Mouse (Mus musculus): Measurements from ENCODE around the gene Adprhl2.

Gene Adprhl2

GRCm38 (mm10) chr4:126291196-126291595 lies 30.3 kb downstream of the Adprhl2 start:
- CTCF ChIA-PET, result interaction anchor here (0.6 to 2.2 kb wide), 10 partner anchors 12 to 1139 kb away, joined by 3 to 11 read pairs (median 3); partner anchors contain the start of genes Adprhl2 (in 1 of the 4) and Trappc3 (in 1 of the 4)
- POLR2A ChIA-PET, result interaction anchor here in 2 of 4 experiments (0.7 to 1.7 kb wide), 3 partner anchors 10 to 57 kb away, joined by 3 to 6 read pairs (median 3); no protein-coding TSS in a partner anchor

GRCm38 (mm10) chr4:126290314-126290713 lies 31.2 kb downstream of the Adprhl2 start:
- CTCF ChIA-PET, result interaction anchor here in 3 of 4 experiments (0.6 to 2.3 kb wide), 5 partner anchors 12 to 446 kb away, joined by 3 to 11 read pairs (median 4); no protein-coding TSS in a partner anchor
- POLR2A ChIA-PET, result interaction anchor here in 2 of 4 experiments (1.7 to 1.9 kb wide), 2 partner anchors 12 to 13 kb away, joined by 6 to 7 read pairs; no protein-coding TSS in a partner anchor

- ChIA-PET CTCF (interaction anchor here in 2 of 4 experiments (0.6 to 2.3 kb wide), 2 partner anchors 10 to 21 kb away, joined by 4 to 5 read pairs; no protein-coding TSS in a partner anchor), POLR2A (interaction anchor here in 2 of 4 experiments (1.8 to 2.7 kb wide), 3 partner anchors 9 to 10 kb away, joined by 7 to 14 read pairs (median 10); no protein-coding TSS in a partner anchor)
Measured at GRCm38 (mm10) chr4:126288085-126288666, 33.3 kb downstream of the Adprhl2 start.

- CTCF ChIA-PET, result interaction anchor here (0.6 to 2.0 kb wide), 8 partner anchors 8 to 34 kb away, joined by 3 to 19 read pairs (median 6); no protein-coding TSS in a partner anchor
- POLR2A ChIA-PET, result interaction anchor here in 2 of 4 experiments (1.0 to 2.7 kb wide), 7 partner anchors 8 to 445 kb away, joined by 3 to 14 read pairs (median 7); no protein-coding TSS in a partner anchor
Measured at GRCm38 (mm10) chr4:126287302-126287995, 34.1 kb downstream of the Adprhl2 start.

- CTCF ChIA-PET, result interaction anchor here (0.7 to 2.0 kb wide), 10 partner anchors 8 to 36 kb away, joined by 3 to 19 read pairs (median 5); partner anchors contain the start of genes Adprhl2 (in 1 of the 4) and Trappc3 (in 1 of the 4)
Measured at GRCm38 (mm10) chr4:126286492-126286891, 35.0 kb downstream of the Adprhl2 start, which contains the start of gene Col8a2. TSS of gene Col8a2 (plus strand) at chr4:126286793.

GRCm38 (mm10) chr4:126283582-126283981 lies 37.9 kb downstream of the Adprhl2 start:
- ChIA-PET POLR2A (interaction anchor here in 2 of 4 experiments (0.8 to 1.8 kb wide), 4 partner anchors 19 to 257 kb away, joined by 3 to 4 read pairs (median 3); partner anchors contain the start of gene Trappc3 (in 1 of the 2)), CTCF (interaction anchor here in 3 of 4 experiments (0.8 to 1.4 kb wide), 4 partner anchors 11 to 38 kb away, joined by 3 to 4 read pairs (median 3); partner anchors contain the start of genes Trappc3 (in 2 of the 3) and Adprhl2 (in 1 of the 3))

More at GRCm38 (mm10) chr4:126286492-126286891, 35.0 kb downstream of the Adprhl2 start, which contains the start of gene Col8a2:
- POLR2A ChIA-PET, result interaction anchor here in 3 of 4 experiments (0.8 to 2.7 kb wide), 15 partner anchors 8 to 446 kb away, joined by 3 to 14 read pairs (median 3); partner anchors contain the start of gene Map7d1 (in 1 of the 3)

GRCm38 (mm10) chr4:126281706-126282105 lies 39.8 kb downstream of the Adprhl2 start:
- ChIA-PET CTCF (interaction anchor here in 2 of 4 experiments (0.6 to 0.8 kb wide), 2 partner anchors 34 to 562 kb away, joined by 4 to 7 read pairs; no protein-coding TSS in a partner anchor), POLR2A (interaction anchor here in 3 of 4 experiments (0.6 to 0.8 kb wide), 5 partner anchors 9 to 211 kb away, joined by 3 to 4 read pairs (median 3); no protein-coding TSS in a partner anchor)

GRCm38 (mm10) chr4:126278961-126279360 lies 42.5 kb downstream of the Adprhl2 start:
- ChIA-PET POLR2A (interaction anchor here in 3 of 4 experiments (0.6 to 3.5 kb wide), 40 partner anchors 8 to 713 kb away, joined by 3 to 19 read pairs (median 5); partner anchors contain the start of genes Col8a2 (in 2 of the 3), Map7d1 (in 2 of the 3), Thrap3 (in 2 of the 3) and Trappc3 (in 2 of the 3)), CTCF (interaction anchor here (0.6 to 4.2 kb wide), 29 partner anchors 8 to 357 kb away, joined by 3 to 27 read pairs (median 6); partner anchors contain the start of genes Adprhl2 (in 3 of the 4), Col8a2 (in 2 of the 4) and Trappc3 (in 2 of the 4))

- ChIA-PET POLR2A (interaction anchor here in 3 of 4 experiments (0.7 to 3.5 kb wide), 49 partner anchors 8 to 399 kb away, joined by 3 to 19 read pairs (median 5); partner anchors contain the start of genes Col8a2 (in 2 of the 3), Map7d1 (in 2 of the 3), Thrap3 (in 2 of the 3) and Trappc3 (in 2 of the 3)), CTCF (interaction anchor here (0.6 to 4.2 kb wide), 39 partner anchors 8 to 356 kb away, joined by 3 to 27 read pairs (median 6); partner anchors contain the start of genes Col8a2 (in 4 of the 4), Adprhl2 (in 3 of the 4) and Trappc3 (in 2 of the 4))
Measured at GRCm38 (mm10) chr4:126278565-126278915, 43.0 kb downstream of the Adprhl2 start.

- CTCF ChIA-PET, result interaction anchor here (0.6 to 4.2 kb wide), 43 partner anchors 8 to 316 kb away, joined by 3 to 27 read pairs (median 5); partner anchors contain the start of genes Col8a2 (in 4 of the 4), Adprhl2 (in 3 of the 4), Trappc3 (in 3 of the 4) and Stk40 (in 1 of the 4)
- POLR2A ChIA-PET, result interaction anchor here in 3 of 4 experiments (0.7 to 3.5 kb wide), 56 partner anchors 9 to 279 kb away, joined by 3 to 19 read pairs (median 4); partner anchors contain the start of genes Col8a2 (in 2 of the 3), Map7d1 (in 2 of the 3), Thrap3 (in 2 of the 3) and Trappc3 (in 2 of the 3)
Measured at GRCm38 (mm10) chr4:126277906-126278564, 43.5 kb downstream of the Adprhl2 start.

GRCm38 (mm10) chr4:126275681-126276131 lies 45.8 kb downstream of the Adprhl2 start:
- ChIA-PET CTCF (interaction anchor here in 3 of 4 experiments (0.6 to 4.2 kb wide), 9 partner anchors 9 to 251 kb away, joined by 3 to 27 read pairs (median 4); partner anchors contain the start of genes Adprhl2 (in 1 of the 3) and Trappc3 (in 1 of the 3)), POLR2A (interaction anchor here in 2 of 4 experiments (0.5 to 1.5 kb wide), 5 partner anchors 14 to 464 kb away, joined by 3 to 6 read pairs (median 3); partner anchors contain the start of gene Trappc3 (in 1 of the 2))

- CTCF ChIA-PET, result interaction anchor here in 2 of 4 experiments (1.0 to 1.2 kb wide), 4 partner anchors 9 to 47 kb away, joined by 3 to 4 read pairs (median 3); partner anchors contain the start of gene Adprhl2 (in 1 of the 2)
- POLR2A ChIA-PET, result interaction anchor here in 1 of 4 experiments (1.1 to 1.5 kb wide), 2 partner anchors 14 to 39 kb away, joined by 3 to 4 read pairs; no protein-coding TSS in a partner anchor
Measured at GRCm38 (mm10) chr4:126275081-126275480, 46.4 kb downstream of the Adprhl2 start.

GRCm38 (mm10) chr4:126273753-126274152 lies 47.8 kb downstream of the Adprhl2 start:
- ChIA-PET CTCF (interaction anchor here (1.0 to 2.7 kb wide), 6 partner anchors 12 to 48 kb away, joined by 3 to 14 read pairs (median 4); partner anchors contain the start of genes Adprhl2 (in 2 of the 4) and Trappc3 (in 2 of the 4)), POLR2A (interaction anchor here in 2 of 4 experiments (0.6 to 1.5 kb wide), 3 partner anchors 12 to 61 kb away, joined by 3 to 4 read pairs (median 3); no protein-coding TSS in a partner anchor)

- ChIA-PET POLR2A (interaction anchor here in 2 of 4 experiments (1.0 to 1.2 kb wide), 3 partner anchors 8 to 11 kb away, joined by 3 read pairs; no protein-coding TSS in a partner anchor), CTCF (no interaction called here)
Measured at GRCm38 (mm10) chr4:126269292-126269691, 52.2 kb downstream of the Adprhl2 start.

All from embryonic stem cell, embryonic (primary cell).